Mouse (Mus musculus) right cerebral cortex, postnatal 36 days (tissue): ENCODE data around the gene Xxylt1.
A peak's percentile ranks its signal among the peaks of the same experiment; 100 is the strongest.

Source experiments
- DNase-seq, 2 experiments: peaks; one replicate each; pipeline ENCODE4 v3.0.0; 2022; ENCODE audit warnings: low spot score in 2 of 2, mixed read lengths in 1 of 2

Gene Xxylt1

DNA sequence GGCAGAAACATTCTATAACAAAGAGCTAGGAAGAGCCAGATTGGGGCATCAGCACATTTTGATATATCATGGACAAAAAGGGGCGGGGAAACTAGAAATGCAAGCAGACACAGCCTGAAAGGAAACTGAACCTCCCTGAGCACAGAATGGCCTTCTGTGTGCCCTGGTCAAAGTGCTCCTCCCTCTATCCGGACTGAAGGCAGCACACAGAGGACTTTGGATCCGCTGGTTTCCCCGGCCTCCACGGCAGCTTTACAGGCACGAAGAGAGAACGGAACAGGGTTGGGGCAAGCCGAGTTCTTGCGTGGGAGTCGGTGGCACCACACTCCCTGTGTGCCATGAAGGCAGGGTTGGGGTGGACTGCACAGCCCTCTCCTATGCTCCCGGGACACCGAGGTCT lies 121.5 kb downstream of the Xxylt1 start:
- DNase-seq, result no peak

DNA sequence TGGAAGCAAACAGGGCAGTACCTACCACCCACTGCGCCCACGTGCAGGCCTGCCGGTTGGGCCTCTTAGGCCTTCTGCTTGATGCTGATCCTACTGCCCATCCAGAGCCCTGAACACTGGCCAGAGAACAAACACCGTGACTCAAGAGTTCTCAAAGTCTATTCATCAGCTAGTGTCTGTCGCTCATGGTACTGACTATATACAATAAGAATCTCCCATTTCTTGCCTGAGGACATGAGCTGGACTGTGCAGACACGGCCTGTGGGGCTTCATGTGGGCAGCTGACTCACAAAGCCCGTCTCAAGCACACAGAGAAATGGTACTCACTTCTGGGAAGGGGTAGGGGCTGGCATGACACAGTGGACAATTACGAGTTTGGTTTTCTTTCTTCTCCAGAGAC lies 125.1 kb downstream of the Xxylt1 start:
- no peak for DNase-seq

DNA sequence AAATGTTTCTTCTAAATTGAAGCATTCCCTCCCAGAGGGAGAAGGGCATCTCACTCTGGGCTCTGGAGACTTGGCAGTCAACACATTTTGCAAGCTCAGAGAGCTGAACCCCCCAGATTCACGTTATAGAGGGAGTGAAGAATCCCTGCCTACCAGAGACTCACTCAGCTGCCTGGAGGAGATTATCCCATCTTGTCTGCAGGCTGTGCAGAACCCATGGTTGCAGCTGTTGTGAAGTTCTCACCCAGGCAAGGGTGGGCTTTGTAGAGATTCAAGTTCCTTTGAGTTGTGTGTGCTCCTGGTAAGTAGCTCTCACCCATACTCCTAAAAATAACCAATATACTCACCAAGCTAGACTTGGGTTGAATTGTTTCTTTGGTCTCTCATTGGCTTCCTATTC lies 132.6 kb downstream of the Xxylt1 start:
- no peak for DNase-seq

DNA sequence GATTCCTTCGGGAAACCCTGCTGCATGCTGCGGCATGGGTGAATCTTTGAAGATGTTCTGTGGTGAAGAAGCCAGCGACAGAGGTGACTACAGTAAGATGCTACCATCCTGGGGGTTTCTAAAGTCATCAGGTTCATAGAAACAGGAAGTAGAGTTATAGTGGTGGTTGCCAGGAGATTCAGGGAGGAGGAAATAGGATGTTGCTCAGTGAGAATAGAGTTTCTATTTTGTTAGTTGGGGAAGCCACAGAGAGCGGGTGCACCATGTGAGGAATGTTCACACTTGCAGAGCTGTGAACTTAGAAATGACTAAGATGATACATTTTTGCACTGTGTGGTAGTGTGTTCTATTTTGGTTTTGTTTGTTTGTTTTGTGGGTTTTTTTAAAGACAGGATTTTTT lies 133.0 kb downstream of the Xxylt1 start:
- DNase-seq, result peak in 1 of 2 experiments; percentile 37

DNA sequence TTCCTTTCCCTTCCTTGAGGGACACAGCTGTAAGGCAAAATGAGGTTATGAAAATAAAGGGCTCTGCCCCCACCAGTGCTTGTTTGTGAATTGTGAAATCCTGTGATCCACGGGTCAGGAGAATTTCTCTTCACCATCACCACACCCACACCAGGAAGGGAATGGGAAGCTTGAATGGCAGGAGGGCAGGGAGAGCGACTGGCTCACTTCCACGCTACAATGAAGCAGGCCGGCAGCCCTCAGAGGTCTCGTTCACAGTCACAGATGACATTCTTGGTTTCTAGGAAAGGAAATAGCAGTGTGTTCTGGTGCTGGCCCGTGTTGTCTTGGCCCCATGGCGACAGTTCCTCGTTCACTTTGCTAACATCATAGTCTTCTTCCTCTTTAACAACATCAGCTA lies 136.3 kb downstream of the Xxylt1 start:
- no peak for DNase-seq

DNA sequence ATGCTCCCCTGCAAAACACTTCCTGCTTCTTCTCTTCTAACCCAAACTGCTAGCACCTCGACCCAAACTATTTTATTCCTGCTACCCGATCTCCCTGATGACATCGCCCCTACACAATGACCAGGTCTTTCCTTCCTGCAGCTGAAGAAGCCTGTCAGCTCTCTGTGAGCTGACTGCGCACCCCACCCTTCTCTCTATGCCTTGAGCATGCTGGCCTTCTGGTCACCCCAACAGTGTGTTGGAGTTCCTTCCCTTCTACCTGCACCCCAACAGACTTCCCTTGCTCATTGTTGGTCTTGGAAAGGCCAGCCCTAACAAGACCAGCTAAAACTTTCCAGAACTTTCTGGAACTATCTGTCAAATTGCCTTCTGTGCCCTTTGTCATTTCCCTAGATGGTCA lies 137.3 kb downstream of the Xxylt1 start:
- DNase-seq, result no peak

DNA sequence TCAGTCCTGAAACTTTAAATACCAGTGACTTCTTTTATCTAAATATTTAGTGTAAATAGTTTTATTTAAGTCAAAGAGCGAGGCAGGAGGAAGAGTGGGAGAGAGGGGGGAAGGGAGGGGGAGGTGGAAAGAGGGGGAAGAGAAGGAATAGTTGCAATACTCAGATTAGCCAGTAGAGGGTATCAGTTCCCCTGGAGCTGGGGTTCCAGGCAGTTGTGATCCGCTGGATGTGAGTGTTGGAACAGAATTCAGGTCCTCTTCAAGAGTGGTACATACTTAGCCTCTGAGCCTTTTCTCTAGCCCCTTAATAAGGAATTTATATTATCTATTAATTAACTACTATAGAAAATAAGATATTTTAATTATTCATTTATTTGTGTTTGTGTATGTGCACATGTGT lies 140.5 kb downstream of the Xxylt1 start:
- no peak for DNase-seq

DNA sequence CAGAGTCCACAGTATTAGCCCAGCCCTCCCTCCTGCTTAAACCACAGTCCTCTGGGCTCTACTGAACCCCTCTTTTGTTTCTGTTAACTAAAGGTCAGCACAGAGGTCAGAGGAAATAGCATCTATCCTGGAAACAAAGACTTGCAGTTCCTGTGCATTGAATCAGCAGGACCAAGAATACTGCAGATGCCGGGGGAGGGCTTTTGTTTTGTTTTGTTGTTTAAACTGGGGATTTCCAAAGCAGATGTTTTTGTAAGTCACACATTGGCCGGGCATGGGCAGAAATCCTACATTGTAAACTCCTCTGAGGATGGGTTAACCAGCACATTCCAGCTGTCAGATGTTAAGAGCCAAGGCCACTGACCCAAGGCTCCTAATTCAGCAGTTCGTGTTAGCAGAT lies 141.3 kb downstream of the Xxylt1 start:
- DNase-seq, result no peak

DNA sequence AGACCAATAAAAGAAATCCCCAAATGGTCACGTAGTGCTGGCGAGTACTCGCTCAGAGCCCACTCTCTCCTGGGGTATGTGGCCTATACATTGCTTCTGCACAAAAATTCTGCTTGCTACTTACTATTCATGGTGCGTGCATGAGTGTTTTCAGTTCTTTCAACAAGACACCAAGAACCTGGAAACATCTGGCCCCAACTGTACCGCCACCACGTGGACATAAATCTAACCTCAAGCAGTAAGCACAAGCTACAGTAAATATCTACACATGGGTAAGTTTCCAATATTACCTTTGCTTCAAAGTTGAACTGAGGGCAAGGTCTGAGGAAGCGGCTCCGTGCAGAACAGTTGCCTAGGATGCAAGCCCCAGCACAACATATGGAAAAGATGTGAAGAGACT lies 142.0 kb downstream of the Xxylt1 start:
- DNase-seq, result no peak

DNA sequence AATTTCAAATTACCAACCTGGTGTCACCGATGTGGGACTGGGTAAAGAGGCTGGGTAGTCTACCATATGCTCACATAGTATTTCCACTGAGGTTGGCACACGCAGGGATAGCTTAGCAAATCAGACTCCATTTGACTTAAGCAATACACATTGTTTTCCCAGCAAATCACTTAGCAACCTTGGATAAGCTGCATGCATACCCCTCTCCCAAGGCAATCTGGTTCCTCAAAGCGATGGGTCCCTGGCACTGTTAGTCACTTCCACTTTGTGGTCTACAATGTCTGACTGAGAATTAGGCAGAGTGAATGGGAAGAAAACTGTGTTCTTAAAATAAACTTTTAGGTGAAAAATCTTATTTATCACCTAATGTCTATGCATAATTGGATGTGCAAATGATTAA lies 142.6 kb downstream of the Xxylt1 start:
- no peak for DNase-seq

DNA sequence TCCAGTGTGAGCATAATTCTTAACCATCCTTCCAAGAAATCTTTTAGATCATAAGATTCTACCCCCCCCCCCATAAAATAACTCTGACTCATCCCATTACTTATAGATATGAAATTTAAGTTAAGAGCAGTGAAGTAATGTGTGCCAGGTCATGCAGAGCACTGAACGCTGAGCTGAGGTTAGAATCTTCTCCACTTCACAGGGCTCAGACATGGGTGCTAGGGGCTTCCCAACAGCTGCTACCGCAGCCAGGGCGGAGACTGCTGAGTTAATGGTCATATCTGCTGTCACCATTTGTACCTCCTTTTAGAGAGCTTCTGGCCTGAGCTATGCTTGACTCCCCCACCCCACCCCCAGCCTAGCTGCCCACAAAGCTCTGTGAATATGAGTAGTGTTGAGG lies 143.6 kb downstream of the Xxylt1 start:
- DNase-seq, result no peak

DNA sequence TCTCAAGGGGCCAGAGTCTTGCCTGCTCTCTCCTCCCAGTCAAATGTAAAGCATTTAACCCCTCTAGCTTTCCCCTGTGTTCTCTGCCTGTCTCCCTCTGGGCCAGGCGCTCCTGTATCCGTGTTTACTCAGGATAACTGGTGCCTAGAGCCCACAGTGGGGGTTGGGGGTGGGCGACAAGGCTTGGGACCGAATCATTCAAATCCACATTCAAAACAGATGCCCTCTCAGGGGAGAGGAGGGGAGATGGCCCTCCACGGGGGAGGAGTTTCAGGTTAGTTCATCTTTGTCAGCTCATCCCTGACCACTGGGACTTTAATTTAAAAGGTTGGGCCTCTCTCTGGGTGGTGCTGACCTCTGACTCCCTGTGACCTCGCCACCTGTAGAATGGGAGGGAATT lies 144.8 kb downstream of the Xxylt1 start:
- no peak for DNase-seq

DNA sequence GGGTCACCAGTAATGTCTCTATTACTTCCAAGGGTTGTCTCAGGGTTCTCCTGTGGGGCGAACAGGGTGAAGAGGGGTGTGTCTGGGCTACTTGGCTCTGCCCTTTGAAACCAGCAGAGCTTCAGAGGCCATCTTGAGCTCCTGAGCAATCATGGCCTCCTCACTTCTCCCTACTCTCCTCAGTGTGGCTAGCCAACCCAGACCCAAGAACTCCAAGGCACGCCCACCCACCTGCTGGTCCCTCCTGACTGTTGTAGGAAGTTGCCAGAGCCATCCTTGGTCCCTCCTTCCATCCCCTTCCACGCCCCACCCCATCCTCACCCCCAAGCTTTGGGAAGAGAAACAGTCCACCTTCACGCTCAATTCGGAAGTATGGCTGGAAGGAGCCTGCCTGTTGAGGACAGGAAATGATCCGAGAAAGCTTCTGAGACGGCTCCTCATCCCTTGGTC lies 145.2 kb downstream of the Xxylt1 start:
- DNase-seq, result no peak

DNA sequence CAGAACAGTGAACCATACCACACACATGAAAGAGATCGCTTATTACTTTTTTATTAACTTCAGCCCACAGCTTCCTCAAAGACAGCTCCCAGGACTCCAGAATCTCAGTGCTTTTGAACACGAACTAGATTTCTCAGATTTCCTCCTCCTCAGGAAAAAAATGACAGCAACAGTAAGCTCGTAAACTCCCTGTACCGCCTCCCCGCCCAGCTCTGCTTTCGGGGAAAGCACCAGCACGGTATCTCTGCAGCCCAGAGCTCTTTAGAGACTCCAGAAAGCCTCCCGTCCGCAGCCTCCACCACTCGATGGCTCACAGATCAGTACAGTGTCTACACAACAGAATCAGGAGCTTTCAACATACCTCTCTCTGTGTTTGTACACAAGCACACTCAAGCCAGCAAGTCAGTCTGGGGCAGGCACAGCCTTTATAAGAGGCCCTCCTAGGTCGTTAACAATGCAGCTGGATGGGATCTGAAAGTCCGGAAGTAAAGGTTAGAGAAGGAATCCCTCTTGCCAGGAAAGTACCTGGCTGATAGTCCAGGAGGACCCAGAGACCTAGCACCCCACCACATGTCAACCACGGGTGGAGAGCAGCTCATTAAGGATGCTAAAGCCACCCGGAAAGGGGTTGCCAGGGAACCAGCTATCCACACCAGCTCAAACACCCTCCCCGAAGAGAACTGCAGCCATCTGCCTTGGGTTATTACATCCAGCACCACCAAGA lies 146.1 kb downstream of the Xxylt1 start:
- no peak for DNase-seq

DNA sequence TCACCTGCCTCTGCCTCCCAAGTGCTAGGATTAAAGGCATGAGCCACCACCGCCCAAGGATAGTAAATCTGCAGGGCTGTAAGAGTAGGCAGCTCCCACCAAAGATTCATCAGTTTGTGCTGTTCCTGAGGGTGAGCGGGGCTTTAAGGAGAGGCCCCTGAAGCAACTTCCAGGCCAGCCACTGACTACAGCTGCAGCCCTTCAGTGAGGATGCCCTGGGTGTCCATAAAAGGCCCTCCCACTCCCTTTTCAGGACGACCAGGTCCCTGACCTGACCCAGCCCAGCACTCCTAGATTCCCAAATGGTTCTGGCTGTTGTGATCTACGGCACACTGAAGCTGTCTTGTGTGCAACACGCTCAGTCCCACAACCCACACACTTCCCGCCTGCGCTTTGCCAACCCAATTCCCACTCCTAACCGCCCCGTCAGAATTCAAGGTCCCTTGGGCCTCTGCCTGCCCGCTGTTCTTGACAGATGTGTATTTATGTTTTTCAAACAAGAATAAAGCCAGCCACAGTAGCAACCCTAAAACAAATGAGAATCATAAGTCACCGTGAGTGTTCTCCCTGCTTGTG lies 146.9 kb downstream of the Xxylt1 start:
- DNase-seq, result no peak

DNA sequence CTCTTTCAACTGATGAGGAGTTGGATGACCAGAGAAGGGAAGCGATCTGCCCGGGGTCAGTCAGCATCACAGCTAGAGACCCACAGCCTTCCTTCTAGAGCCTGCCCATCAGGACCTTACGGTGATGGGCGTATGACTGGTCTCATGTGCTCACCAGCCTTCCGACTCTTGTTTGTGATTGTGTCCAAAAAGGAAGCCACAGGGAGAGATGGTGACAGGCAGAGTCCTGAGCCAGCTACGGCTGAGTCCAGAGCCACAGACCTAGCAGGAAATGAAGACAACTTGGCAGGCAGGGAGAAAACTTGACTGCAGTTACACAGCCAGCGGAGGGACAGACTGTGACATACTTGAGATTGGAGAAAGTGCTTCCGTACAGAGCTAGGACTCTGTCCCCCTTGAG lies 147.9 kb downstream of the Xxylt1 start:
- no peak for DNase-seq

DNA sequence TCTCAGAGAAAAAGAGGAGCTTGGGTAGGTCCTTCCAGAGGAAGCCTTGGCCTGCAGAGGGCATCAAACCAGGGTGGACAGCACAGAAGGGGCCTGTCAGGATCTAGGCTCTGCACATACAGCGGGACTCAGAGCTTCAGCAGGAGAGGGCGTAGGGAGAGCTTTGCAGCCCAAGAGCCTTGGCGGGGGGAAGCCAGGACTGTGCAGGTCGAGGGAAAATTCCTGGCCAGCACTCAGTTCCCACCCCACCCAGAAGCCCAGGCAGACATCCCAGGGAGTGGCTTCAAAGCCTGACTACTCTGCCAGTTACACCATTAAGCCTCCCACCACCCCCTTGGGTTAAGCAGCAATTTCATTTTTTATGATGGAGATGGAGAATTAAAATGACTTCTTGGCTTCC lies 148.4 kb downstream of the Xxylt1 start:
- no peak for DNase-seq

DNA sequence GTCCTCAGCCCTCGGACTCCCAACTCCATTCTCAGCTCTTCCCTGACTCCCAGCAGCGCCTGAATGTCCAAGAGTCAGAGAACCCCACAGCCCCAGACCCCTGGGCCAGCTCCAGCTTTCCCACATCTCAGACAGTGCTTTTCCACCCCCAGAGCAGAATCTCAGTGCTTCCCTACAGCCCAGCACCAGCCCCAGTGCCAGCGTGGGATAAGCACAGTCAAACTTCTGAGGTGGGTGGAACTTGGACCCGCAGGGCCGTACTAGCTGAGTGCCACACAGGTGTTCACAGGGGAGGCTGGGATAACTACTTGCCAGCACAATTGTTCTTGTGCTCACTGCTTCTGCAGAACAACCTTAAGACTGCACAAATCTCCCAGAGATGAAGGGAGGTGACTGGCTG lies 149.0 kb downstream of the Xxylt1 start:
- no peak for DNase-seq

DNA sequence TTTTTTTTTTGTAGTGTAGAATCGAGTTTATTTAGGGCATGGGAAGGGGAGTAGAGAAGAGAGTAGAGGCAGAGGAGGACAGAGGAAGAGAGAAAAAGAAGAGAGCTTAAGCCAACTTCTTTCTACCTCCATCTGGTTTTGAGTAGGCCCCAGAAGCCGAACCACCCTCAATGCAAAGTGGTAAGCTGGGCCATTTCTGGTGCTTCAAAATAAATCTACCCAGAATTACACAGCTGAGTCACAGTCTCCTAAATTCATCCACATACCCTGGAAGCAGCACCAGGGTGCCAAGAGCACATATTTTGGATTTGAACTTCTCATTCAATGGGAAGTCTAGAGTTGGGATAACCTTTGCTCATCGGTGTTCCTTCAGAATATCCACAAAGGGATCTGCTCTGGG lies 152.1 kb downstream of the Xxylt1 start:
- DNase-seq, result peak in 1 of 2 experiments; percentile 60

DNA sequence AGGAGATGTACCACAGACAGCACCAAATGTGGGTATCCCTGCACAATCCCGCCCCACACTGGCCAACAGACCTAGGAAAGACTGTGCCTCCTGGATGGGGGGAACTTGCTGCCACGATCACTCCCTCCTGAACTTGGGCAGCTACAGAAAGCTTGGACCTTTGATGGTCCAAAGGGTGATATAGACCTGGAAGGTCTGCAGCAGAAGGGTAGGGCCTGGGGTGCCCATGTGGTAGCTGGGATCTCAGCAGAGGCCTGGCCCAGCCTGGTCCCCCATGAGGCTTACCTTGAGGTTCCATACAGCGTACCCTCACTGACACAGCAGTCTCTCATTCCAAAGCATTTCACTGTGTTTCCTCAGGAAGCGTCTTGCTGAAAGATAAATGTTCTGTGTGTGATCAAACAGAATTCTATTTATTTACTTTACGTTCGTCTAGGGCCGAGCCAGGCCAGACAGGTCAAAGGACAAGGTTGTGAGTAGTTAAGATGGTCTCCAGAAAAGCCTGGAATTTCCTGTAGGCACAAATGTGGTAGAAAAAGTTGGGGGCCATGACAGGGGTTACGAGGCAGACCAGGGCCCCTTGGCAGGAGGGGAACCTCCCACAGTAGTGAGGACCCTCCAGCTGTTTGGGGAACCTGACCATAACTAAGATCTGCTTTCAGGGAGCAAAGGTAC lies 153.0 kb downstream of the Xxylt1 start:
- DNase-seq, result no peak

DNA sequence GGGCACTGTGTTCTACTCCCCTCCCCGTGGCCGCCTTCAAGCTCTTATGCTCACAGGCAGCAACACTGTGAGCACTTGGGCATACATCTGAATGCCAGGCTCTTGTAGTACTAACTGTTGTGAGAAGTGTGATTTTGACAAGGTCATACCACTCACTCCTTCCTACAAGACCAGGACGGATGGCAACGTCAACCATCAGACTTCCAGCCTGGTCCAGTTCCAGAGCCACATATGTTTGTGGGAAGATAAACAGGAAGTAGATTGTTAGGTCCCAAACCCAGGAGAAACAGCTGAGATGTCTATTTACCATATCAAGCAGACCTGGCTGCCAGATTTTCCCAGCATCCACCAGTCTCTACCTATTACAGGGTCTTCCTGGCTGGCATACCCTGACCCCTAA lies 155.7 kb downstream of the Xxylt1 start:
- no peak for DNase-seq

DNA sequence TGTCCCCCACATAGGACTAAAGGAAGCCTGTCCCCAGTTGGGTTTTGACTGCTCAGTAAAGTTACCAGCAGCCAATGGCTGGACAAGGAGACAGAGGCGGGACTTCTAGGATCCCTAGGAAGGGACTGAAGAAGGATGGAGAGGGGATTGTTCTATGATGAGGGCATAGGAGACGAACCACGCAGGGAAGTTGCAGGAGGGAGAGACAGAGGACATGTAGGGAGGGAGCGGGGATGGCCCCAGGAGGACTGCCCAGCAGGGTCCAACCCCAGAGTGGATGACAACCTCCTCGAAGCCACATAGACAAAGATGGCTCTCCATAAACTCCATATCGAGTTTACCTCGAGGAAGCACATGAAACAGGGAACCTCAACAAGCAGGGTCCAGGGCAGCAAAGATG lies 157.3 kb downstream of the Xxylt1 start:
- DNase-seq, result no peak

DNA sequence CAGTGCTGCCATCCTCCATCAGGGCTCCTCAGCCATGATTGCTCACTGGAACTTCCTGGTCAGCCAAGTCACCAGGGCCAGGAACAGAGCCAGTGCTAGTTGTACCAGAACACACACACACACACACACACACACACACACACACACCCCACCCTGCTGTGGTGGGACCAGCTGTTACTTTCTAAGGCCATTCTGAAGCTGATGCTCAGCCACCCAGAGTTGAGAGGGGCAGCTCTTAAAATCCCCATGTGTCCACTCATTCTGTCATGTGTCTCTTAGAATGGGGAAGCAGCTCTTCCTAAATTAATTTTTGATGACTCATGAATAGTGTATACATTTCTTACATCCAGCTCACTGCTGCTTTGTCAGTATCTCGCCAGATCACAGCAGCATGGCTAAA lies 158.7 kb downstream of the Xxylt1 start:
- DNase-seq, result no peak
